9 mouse cellular contexts compared by ENCODE assay signal in genomic region chr13:34156133-34156839, GRCm38 (mm10). TPM values are rescaled to one million over a fixed set of nuclear protein-coding genes. Genes with fewer than 3 reads are reported as not detected.
DNase-seq lines count a peak whose midpoint lies in the region; ATAC-seq lines count a peak whose summit lies in the region.
"Had no signal": no experiment of that assay in that cellular context is flagged by ENCODE, and none has a peak within 500 bp of the region (broad histone marks: within the 10 kb centered on the region; RNA-seq: fewer than 3 reads in every experiment).

No protein-coding gene starts in this region.

- peak overlapping the region; percentile 7; the same call in 1 of the 2 replicates for H3K27ac ChIP-seq in midbrain, embryonic 13.5 days
- H3K27ac ChIP-seq in midbrain, embryonic 15.5 days, result no peak overlapping the region
- peak overlapping the region; percentile 26; the same call in 1 of the 2 replicates for H3K27ac ChIP-seq in hindbrain, embryonic 12.5 days

- H3K4me2 ChIP-seq in midbrain, embryonic 13.5 days (replicated peaks), result no peak overlapping the region
- no peak overlapping the region for H3K4me2 ChIP-seq in midbrain, embryonic 15.5 days
- H3K4me2 ChIP-seq in hindbrain, embryonic 12.5 days (replicated peaks), result no peak overlapping the region

- no peaks in the 10 kb centered on the region for H3K27me3 ChIP-seq in midbrain, embryonic 13.5 days
- H3K27me3 ChIP-seq in midbrain, embryonic 15.5 days (replicated peaks), result no peaks in the 10 kb centered on the region
- no peaks in the 10 kb centered on the region for H3K27me3 ChIP-seq in hindbrain, embryonic 12.5 days
- H3K27me3 ChIP-seq: Patski had no signal

- no peaks in the 10 kb centered on the region for H3K9me3 ChIP-seq in midbrain, embryonic 13.5 days
- no peaks in the 10 kb centered on the region for H3K9me3 ChIP-seq in midbrain, embryonic 15.5 days
- H3K9me3 ChIP-seq in hindbrain, embryonic 12.5 days (replicated peaks), result no peaks in the 10 kb centered on the region

- no peak for ATAC-seq in midbrain, embryonic 13.5 days
- ATAC-seq in midbrain, embryonic 15.5 days (replicated peaks), result no peak
- ATAC-seq in hindbrain, embryonic 12.5 days (ENCODE audit: low FRiP score), result no peak
- no peak for ATAC-seq in monocyte, adult 5-6 weeks (replicated peaks; ENCODE audit: insufficient number of reproducible peaks, low FRiP score, low TSS enrichment, poor library complexity, severe bottlenecking)
- ATAC-seq: Patski had no signal

- WGBS in midbrain, embryonic 13.5 days, result 59% methylated on average over 8 of the region's 8 CpGs
- 62% methylated on average over 8 of the region's 8 CpGs for WGBS in midbrain, embryonic 15.5 days
- 59% methylated on average over 8 of the region's 8 CpGs for WGBS in hindbrain, embryonic 12.5 days

- DNase-seq in cerebellum, postnatal 25 days, result peak; percentile 13 to 16
- no peak for DNase-seq in cerebellum, adult 11 months
- DNase-seq in layer of hippocampus, postnatal 36 days, result no peak
- no peak for DNase-seq in right cerebral cortex, postnatal 14 days

- H3K4me3 ChIP-seq in midbrain, embryonic 13.5 days (replicated peaks), result no peak overlapping the region
- no peak overlapping the region for H3K4me3 ChIP-seq in midbrain, embryonic 15.5 days
- no peak overlapping the region for H3K4me3 ChIP-seq in hindbrain, embryonic 12.5 days

- no peaks in the 10 kb centered on the region for H3K36me3 ChIP-seq in midbrain, embryonic 13.5 days
- H3K36me3 ChIP-seq in midbrain, embryonic 15.5 days (replicated peaks), result no peaks in the 10 kb centered on the region
- no peaks in the 10 kb centered on the region for H3K36me3 ChIP-seq in hindbrain, embryonic 12.5 days

- H3K9ac ChIP-seq in midbrain, embryonic 13.5 days (replicated peaks), result no peak overlapping the region
- no peak overlapping the region for H3K9ac ChIP-seq in midbrain, embryonic 15.5 days
- no peak overlapping the region for H3K9ac ChIP-seq in hindbrain, embryonic 12.5 days

- peaks cover 19% of the 10 kb centered on the region for H3K4me1 ChIP-seq in midbrain, embryonic 13.5 days (replicated peaks)
- peaks cover 12% of the 10 kb centered on the region for H3K4me1 ChIP-seq in midbrain, embryonic 15.5 days
- peaks cover 11% of the 10 kb centered on the region for H3K4me1 ChIP-seq in hindbrain, embryonic 12.5 days

RNA-seq across cellular contexts. Expression of gene Psmg4, which starts 6.5 kb away (rescaled TPM):
- 92.5 and 94.6 TPM in 2 replicates for polyA plus RNA-seq in midbrain, embryonic 13.5 days (2015; fragmentation: Nextera tagmentation; extraction: Ambion mirVana)
- polyA plus RNA-seq in midbrain, embryonic 15.5 days (2015; fragmentation: Nextera tagmentation; extraction: Ambion mirVana), result 66.6 and 69.2 TPM in 2 replicates
- 80.5 and 93.8 TPM in 2 replicates for polyA plus RNA-seq in hindbrain, embryonic 12.5 days (2016; fragmentation: Nextera tagmentation; extraction: Ambion mirVana)
- total RNA-seq in layer of hippocampus, postnatal 36 days (2021), result 10 to 100 TPM; 25.1 TPM
- total RNA-seq in monocyte, adult 5-6 weeks (2017), result 59.4 to 101 TPM (median 76.2 TPM) in 3 replicates

RNA-seq across cellular contexts. Expression of gene Tubb2b, which starts 26.0 kb away (rescaled TPM):
- 833 and 846 TPM in 2 replicates for polyA plus RNA-seq in midbrain, embryonic 13.5 days (2015; fragmentation: Nextera tagmentation; extraction: Ambion mirVana)
- polyA plus RNA-seq in midbrain, embryonic 15.5 days (2015; fragmentation: Nextera tagmentation; extraction: Ambion mirVana), result 1,126 and 1,130 TPM in 2 replicates
- polyA plus RNA-seq in hindbrain, embryonic 12.5 days (2016; fragmentation: Nextera tagmentation; extraction: Ambion mirVana), result 363 and 373 TPM in 2 replicates
- 100 to 1,000 TPM; 255 to 264 TPM for total RNA-seq in layer of hippocampus, postnatal 36 days (2021)
- 5.1 to 7.5 TPM (median 5.7 TPM) in 3 replicates for total RNA-seq in monocyte, adult 5-6 weeks (2017)

Comparison
In these comparisons a context has a peak if more than half of its experiments do, and no peak if none do; other contexts are left out.
1. DNase-seq: peak in cerebellum, postnatal 25 days (2 of 2); none in cerebellum, adult 11 months (single experiment), layer of hippocampus, postnatal 36 days (0 of 2) and right cerebral cortex, postnatal 14 days (single experiment).